Mouse (Mus musculus): ENCODE data around the gene Rassf2.

The Rassf2 gene

GRCm38 (mm10) chr2:132004495-132005136 is 25.4 kb downstream of the Rassf2 start:
- no peak for DNase-seq

GRCm38 (mm10) chr2:132003916-132004315 is 26.1 kb downstream of the Rassf2 start:
- no peak for DNase-seq

GRCm38 (mm10) chr2:132001696-132002334 is 28.2 kb downstream of the Rassf2 start:
- no peak for DNase-seq

- no peak for DNase-seq
These were observed 32.7 kb downstream of the Rassf2 start for GRCm38 (mm10) chr2:131997356-131997755.

GRCm38 (mm10) chr2:131996369-131996768 is 33.7 kb downstream of the Rassf2 start:
- no peak for DNase-seq

- DNase-seq, result peak; percentile 48
These were observed 34.3 kb downstream of the Rassf2 start for GRCm38 (mm10) chr2:131995742-131996141.

- DNase-seq, result no peak
These were observed 35.1 kb downstream of the Rassf2 start for GRCm38 (mm10) chr2:131994971-131995370.

- no peak for DNase-seq
These were observed 36.4 kb downstream of the Rassf2 start for GRCm38 (mm10) chr2:131993563-131994088.

GRCm38 (mm10) chr2:131993151-131993550 is 36.9 kb downstream of the Rassf2 start:
- no peak for DNase-seq

GRCm38 (mm10) chr2:131992487-131992886 is 37.6 kb downstream of the Rassf2 start:
- no peak for DNase-seq

GRCm38 (mm10) chr2:131988550-131988949 is 41.5 kb downstream of the Rassf2 start:
- no peak for DNase-seq

GRCm38 (mm10) chr2:131987950-131988349 is 42.1 kb downstream of the Rassf2 start:
- no peak for DNase-seq

- peak; percentile 54 for DNase-seq
These were observed 47.4 kb downstream of the Rassf2 start for GRCm38 (mm10) chr2:131982546-131983196.

- DNase-seq, result no peak
These were observed 49.2 kb downstream of the Rassf2 start for GRCm38 (mm10) chr2:131980866-131981265.

GRCm38 (mm10) chr2:131976663-131977062 is 53.4 kb downstream of the Rassf2 start:
- DNase-seq, result no peak

- DNase-seq, result no peak
These were observed 59.0 kb downstream of the Rassf2 start for GRCm38 (mm10) chr2:131971098-131971497.

GRCm38 (mm10) chr2:131970597-131970996 is 59.5 kb downstream of the Rassf2 start:
- no peak for DNase-seq

GRCm38 (mm10) chr2:131961671-131962070 is 68.4 kb downstream of the Rassf2 start:
- no peak for DNase-seq

- no peak for DNase-seq
These were observed 72.3 kb downstream of the Rassf2 start for GRCm38 (mm10) chr2:131957731-131958222.

GRCm38 (mm10) chr2:131956336-131957256 is 73.5 kb downstream of the Rassf2 start:
- DNase-seq, result no peak

- no peak for DNase-seq
These were observed 74.8 kb downstream of the Rassf2 start for GRCm38 (mm10) chr2:131955264-131955663.

GRCm38 (mm10) chr2:131954835-131955234 is 75.2 kb downstream of the Rassf2 start:
- no peak for DNase-seq

- DNase-seq, result no peak
These were observed 76.3 kb downstream of the Rassf2 start for GRCm38 (mm10) chr2:131953711-131954110.

Measured in right cerebral cortex, postnatal 14 days (tissue).